Mouse (Mus musculus) hematopoietic stem cell, adult 5-6 weeks (primary cell): ENCODE measurements around the gene Rgs6. TPM values are rescaled to one million over a fixed set of nuclear protein-coding genes. Genes with fewer than 3 reads are reported as not detected.

Source experiments
- ATAC-seq, 2 experiments: fragments of 125-278 bp in 1 of 2; replicated peaks in 1 of 2; 2 replicates each; pipeline ENCODE4 v1.8.0; 2016 to 2017; ENCODE audit warnings: inconsistent platforms in 2 of 2, mild to moderate bottlenecking in 2 of 2, moderate number of reproducible peaks in 2 of 2, low read depth in 1 of 2, moderate TSS enrichment in 1 of 2; ENCODE audit not compliant: low FRiP score in 2 of 2, poor library complexity in 2 of 2, severe bottlenecking in 2 of 2, insufficient read depth in 1 of 2, low TSS enrichment in 1 of 2
- total RNA-seq: library from RNA; stranded (forward); fragments of 172-1452, 232-1000 nt; gene quantifications from 2 replicates; pipeline ENCODE4 v1.2.3, GENCODE M21; 2017

The Rgs6 gene
- 0.25 TPM in 1 of 2 replicates, not detected in the other for total RNA-seq

DNA sequence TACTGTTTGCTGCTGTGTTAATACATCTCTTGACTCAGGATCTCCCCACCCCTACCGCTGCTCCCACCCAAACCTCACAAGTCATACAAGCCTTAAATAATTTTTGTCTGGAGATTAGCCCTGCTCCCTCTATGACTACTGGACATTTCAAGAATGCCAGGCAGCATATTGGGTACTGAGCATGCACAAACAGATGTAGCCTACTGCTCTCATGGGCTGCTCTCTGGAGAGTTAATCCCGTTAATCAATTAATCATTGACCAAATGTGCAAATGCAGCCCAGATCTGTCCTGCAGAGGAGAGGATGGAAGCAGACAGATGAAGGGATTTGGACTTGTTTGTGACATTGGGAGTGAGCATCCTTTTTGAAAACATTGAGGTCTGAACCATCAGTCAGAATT is at the start of gene Rgs6:
Rgs6 (plus strand) TSS at position 276 of the 400 bp plus-strand sequence.
- ATAC-seq: no peak

DNA sequence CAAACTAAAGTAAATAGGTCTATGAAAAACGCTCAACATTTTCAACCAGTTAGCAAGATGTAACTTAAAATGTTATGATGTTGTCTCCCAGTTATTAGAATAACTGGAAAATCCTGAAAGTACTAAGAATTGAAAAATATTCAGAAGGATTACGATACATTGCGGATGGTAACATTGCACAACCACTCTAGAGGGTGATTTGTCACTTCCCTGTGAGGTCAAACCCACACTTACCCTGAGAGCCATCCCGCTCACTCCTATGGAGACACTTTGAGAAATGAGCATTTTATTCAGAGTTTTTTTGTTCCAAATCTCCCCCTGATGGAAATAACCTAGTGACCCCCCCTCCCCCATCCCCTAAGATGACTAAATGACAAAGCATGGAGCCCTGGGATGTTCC is 41.0 kb upstream of the Rgs6 start:
- no peak for ATAC-seq

DNA sequence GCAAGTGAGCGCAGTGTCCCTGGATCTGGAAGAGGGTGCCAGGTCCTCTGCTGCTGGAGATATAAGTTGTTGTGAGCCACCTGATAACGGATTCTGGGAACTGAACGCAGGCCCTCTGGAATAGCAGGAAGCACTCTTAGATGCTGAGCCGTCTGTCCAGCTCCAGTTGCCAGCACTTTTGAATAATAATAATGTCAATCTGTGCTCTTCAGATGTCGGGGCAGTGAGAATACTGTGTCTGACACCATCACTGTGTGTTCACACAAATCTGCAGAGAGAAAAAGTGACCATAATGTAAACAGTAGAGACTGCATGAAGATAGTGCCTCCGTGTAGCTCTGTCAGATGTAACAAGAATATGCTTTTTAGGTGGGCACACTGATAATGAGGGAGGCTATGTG is 38.9 kb upstream of the Rgs6 start:
- ATAC-seq: no peak

DNA sequence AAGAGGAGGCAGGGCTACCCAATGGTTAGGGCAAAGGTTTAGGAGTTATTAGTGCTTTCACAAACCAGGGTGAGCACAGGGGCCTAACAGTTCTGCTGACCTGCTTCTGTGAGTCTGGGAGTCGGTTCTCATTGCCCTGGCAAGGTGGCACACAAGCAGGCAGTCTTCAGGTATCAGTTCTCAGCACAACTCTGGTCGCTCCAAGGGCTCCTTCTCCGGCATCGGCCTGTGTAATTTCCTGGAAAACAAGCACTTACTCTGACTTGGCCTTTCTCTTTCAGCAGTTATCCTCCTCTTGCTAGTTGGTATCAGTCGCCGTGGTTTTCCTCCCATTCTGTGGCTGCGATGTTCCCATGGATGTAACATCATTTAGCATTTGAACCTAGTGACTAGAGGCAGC is 38.0 kb upstream of the Rgs6 start:
- ATAC-seq: no peak

DNA sequence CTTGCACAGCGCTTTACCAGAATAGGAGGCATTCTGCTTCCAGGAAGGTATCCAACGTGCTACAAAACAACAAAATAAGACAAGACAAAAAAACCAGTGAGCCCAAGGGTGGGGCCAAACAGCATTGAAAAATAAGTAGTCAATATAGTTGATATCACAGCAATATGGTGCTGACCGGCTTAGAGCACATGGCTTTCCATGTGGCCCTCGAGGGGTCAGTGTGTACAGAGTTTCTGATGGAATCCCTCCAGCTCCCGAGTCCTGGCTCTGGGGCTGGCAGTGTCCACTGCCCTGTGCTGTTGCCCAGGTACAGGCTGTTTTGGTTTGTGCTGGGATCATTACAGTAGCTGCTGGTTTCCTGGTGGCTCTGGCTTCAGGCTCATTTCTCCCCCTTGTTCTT is 35.7 kb upstream of the Rgs6 start:
- no peak for ATAC-seq

DNA sequence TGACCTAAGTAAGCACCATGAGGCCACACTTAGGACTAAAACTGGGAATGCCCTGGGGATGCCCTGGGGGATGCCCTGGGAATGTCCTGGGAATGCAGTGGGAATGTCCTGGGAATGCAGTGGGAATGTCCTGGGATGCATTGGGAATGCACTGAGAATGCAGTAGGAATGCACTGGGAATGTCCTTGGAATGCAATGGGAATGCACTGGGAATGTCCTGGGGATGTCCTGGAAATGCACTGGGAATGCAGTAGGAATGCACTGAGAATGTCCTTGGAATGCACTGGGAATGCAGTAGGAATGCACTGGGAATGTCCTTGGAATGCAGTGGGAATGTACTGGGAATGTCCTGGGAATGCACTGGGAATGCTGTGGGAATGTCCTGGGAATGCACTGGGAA is 25.2 kb upstream of the Rgs6 start:
- no peak for ATAC-seq

DNA sequence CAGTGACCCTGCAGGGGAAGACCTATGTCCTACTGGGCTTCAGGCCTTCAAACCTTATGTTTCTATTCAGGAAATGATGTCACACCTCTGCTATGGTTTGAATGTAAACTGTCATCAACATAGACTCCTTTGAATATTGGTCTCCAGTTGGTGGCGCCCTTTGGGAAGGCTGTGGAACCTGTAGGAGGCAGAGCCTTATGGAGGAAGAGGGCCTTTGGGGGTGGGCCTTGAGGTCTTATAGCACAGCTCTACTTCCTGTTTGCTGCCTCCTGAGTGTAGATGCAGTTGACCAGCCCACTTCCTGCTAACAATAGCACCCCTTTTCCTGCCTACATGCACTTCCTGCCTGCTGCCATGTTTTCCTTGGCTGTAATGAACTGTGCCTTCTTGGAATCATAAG is 19.7 kb upstream of the Rgs6 start:
- ATAC-seq: no peak

DNA sequence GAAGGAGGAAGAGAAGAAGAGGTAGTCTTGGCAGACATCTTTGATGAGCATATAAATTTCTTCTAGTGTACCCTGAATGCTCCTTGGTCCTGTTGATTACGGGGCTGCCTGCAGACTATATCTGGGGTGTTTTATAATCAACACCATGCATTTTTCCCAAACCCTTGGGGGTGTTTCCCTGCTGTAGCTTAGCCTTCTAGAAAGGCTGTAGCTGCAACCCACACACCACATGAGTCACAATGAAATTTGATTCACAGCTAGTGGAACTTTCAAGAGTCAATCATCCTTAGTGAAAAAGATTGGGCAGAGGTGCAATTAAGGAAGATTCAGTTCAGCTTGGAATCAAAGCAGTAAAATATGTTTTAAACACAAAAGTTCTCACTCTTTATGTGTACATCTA is 15.4 kb upstream of the Rgs6 start:
- no peak for ATAC-seq

DNA sequence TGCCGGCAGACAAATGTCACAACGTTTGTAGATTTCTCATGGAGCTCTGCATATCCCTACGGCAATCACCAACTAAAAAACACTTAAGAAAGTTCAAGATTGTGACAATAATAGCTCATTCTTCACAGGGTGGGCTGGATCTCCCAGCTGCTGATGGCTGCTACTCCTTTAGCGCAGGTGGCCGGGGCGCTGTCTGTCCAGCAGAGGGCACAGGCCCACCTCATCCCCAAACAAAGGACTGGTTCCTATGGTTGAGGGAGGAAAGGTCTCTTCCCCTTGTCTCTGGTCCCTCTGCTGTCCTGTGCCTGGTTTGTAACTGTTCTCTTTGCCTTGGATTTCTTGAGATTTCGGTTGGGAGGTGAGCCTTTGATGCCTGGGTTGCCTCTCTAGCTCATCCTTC is 1.5 kb upstream of the Rgs6 start:
- no peak for ATAC-seq

DNA sequence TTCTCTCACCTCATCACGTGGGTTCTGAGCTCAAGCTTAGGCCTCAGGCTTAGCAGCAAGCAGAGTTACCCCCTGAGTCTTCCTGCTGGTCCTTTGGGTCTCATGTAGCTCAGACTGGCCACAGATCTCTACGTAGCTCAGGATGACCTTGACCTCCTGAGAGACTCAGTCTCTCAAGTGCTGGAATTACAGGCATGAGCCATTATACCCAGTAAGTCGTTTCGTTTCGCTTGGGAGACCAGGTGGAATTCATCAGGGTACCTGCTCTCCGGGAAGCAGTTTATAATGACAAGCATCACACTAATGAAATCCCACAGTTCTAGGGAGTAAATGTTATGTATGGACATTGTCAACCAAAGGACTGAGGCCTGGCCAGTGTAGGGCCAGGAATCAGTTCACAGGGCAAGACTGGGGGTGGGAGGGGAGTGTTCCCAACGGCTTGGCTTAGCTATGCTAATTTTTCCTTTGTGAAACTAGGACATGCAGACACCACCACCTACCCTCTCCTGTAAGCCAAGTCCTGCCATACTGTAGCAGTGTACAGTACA is 670 bp upstream of the Rgs6 start:
- ATAC-seq: no peak

DNA sequence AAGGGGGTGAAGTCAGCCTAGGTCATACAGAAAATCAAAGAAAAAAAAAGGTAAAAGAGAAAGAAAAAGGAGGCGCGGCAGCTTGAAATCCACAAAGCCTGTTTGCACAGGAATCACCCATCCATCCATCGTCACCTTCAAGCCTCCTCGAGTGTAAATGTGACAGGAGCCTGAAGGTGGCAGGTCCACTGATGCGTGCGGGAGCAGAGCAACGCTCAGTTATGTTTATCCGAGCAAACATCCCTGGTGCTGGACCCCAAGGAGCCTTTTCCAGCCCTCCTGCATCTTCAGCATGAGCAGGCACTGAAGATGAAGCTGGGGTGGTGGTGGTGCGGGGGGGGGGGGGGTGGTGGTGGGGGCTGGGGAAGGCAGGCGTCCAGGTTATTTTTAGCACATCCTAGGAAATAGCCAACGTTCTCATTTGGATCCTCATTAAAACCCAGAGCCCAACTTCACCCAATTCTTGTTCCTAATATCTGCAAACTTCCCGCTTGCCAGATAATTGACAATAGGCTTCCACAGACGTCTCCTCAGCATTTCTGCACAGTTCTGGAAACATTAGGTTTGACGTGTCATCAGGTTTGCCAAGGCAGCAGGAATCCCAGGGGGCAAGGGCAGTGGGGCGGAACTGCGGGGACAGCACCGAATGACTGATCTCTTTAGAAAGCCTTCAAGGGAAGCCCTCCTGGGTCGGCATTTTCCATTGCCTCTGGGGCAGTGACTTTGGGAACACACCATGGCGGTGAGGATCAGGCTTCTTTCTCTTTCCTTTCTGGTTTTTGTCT is 946 bp downstream of the Rgs6 start:
- no peak for ATAC-seq

DNA sequence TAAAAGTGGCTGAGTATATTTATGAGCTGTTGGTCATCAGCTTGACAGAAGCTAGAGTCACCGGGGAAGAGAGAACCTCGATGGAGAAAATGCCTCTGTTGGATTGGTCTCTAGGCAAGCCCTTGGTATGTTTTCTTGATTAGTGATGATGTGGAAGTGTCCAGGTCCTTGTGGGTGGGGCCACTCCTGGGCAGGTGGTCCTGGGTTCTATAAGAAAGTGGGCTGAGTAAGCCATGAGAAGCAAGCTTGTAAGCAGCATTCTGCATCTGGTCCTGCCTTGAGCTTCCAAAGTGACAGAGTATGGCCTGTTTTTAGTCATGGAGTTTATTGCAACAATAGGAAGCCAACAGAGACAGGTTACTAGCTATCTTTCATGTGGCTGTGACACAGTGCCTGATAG is 10.9 kb downstream of the Rgs6 start:
- no peak for ATAC-seq

DNA sequence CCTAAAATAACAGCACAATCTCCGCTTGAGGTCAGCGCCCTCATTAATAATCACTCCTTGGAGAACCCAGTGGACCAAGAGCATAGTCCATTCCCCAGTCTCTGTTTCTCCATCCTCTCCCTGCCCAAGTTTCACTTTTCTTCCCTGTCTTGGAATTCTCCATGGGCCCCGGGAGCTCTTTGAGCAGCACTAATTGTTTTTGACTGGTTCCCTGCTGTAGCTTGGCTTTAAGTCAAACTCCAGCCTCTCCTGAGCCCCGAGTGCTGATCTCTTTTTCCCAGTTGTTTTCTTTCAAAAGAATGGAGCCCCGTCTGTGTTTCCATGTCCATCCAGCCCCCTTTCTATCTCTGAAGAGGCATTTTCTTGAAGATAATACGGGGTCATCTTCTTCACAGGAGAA is 12.3 kb downstream of the Rgs6 start:
- no peak for ATAC-seq

DNA sequence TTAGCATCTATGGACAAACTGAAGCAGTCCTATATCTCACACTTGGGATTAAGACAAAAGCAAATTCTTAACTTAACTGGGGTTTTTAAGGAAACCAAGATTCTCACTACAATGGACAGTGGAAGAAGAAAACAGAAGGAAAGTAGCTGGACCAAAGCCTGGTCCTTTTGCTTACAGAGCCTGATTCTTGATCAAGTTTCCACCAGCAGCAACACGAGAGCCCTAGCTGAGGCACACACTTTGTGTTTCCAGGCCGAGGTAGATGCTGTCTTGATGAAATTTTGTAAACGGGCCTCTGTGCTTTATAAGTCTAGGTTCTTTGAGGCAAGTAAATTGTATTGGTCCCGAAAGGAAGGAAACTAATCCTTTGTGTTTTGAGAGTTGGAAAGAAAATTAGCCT is 14.7 kb downstream of the Rgs6 start:
- ATAC-seq: no peak

DNA sequence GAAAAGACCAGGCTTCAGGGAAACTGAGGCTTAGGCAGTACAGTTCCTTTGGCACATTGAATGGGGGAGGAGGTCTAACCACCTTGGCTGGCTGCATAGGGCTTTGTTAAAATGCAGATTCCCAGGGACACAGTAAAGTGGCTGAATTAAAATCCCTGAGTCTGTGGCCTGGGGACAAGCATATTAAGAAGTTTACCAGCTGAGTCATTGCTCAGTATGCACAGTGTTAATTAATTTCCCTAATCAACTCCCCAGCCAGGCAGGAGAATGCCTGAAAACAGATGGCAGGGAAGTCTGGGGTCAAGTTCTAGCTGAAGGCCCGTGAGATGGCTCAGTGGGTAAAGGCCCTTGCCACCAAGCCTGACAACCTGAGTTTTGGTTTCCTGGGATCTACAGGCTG is 15.2 kb downstream of the Rgs6 start:
- no peak for ATAC-seq

DNA sequence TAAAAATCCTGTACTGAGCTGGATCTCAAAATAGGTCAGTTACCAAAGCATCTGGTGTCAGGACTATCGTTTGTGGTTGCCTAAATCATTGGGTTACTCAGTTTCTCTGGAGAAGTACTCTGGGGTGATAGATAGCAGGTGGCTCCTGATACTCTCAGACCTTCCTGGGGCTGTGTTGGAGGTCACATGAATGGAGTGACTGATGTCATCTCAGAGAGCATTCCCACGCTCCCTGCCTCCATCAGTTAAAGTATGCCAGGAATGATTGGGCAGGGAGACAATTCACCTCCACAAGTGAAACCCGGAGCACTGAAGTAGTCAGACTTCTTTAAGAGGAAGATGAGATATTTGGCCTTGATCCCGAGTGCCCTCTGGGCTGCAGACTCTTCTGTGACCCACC is 15.9 kb downstream of the Rgs6 start:
- ATAC-seq: no peak

DNA sequence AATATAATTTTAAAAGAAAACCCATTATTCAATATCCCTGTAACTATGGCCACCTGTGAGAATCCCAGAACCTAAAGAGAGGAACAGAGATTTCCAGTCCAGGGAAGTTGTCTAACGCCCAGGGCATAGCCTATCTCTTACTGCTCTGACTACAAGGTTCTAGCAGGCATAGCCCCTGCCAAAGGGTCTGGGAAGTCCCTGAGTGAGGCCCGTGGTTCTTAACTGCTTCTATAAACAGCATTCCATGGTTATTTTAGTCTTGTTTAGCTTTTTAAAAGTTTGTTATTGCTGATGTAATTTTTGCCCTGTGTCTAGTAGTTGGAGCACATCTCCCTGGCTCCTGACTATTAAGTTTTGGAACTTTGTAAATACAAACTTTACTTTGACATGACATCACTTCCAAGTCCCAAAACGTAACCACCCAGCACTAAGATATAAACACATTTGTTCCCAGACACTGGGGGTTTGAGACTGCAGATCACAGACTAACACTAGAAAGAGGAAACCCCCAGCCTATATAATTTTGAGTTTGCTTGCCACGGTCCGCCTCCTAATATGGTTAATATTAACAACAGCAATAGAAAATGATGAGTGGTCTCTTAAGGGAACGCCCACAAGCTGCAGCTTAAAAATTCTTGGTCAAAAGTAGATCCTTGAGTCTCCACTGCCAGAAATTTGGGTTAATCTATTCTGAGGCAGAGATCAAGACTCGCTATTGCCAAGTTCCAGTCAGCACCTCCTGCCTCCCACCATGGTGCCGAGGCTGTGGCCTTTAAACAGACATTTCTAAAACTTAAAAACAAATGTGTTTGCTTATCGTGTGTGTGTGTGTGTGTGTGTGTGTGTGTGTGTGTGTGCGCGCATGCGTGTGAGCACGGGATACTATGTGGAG is 24.9 kb downstream of the Rgs6 start:
- ATAC-seq: no peak

DNA sequence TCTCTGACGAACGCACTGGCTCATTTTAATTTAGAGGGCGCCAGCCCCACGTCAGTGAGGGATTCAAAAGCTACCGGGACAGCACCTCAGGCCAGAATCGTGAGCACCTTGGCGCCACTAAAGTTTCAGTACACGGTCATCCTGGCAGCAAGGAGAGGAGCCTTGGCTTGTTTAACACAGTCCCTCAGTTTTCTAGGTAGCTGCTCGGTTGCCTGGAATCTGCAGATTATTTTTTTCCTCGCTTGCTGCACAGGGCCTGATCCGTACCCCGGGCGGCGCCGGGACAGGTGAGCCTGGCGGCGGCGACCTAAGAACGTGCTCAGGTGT is 28.4 kb downstream of the Rgs6 start:
- no peak for ATAC-seq
